Mouse (Mus musculus): ENCODE results near the gene Tmem119.
A peak's percentile ranks its signal among the peaks of the same experiment; 100 is the strongest.

DNA sequence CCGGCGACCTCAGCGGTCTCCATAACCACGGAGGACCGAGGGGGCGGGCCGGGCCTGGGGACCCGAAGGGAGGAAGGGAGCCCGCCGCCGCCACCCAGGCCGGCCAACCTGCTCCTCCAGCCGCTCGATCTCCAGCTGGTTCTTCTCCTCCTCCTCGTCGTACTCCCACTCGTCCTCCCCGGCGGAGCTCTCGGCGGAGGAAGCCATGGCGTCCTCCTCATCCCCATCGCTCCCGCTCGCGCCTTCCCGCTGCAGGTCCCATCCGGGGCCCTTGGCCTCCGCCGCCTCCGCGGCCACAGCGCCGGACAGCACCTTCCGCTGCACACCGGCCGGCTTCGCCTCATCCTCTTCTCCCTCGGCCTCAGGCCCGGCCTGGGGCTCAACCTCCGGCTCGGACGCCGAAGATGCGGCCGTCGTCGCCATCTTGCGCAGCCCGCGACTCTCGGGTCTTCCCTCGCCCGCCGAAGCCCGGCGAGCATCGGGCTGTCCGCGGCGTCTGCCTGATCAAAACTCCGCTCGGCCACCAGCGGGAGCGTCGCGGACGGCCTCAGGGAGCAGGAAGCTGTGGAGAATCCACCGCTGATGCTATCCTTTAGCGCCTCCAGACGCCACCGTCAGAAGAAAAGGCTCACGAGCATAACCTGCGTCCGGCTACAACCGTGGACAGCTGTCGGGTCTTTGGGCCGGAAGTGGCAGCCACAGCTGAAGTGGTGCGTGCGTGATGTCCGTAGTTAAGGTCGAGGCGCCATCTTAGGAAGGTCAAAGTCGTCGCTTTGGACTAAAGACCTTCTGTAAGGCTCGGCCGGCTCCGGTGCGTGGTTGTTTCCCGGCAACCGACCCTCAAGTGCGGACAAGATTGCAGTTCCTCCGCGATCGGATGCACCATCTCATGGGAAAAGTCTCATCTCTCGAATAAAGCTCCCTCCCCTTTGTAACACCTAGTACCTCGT is 28.8 kb downstream of the Tmem119 start:
- TF ChIP-seq CTCF (IDR thresholded peaks at IDR 0.05; ENCODE audit: extremely low read depth, insufficient read length, insufficient replicate concordance, low read depth, low read length) (no peak), POLR2A (IDR thresholded peaks at IDR 0.05; ENCODE audit: low read depth, low read length) (peak; percentile 66; the same call in 1 of the 2 replicates)
